Mouse (Mus musculus) brain, embryonic 14.5 days (tissue): ENCODE measurements around the gene 4930415O20Rik.

Source experiments
- CTCF ChIP-seq: fragments of 200-500 bp; IDR thresholded peaks from 2 replicates; pipeline ENCODE4 v1.5.1; 2012; ENCODE audit warnings: inconsistent platforms, mild to moderate bottlenecking, moderate library complexity, borderline replicate concordance; ENCODE audit not compliant: insufficient read depth, insufficient read length; ENCODE audit errors: extremely low read depth
- POLR2A ChIP-seq: fragments of 200-500 bp; IDR thresholded peaks from 2 replicates; pipeline ENCODE4 v1.6.1; 2012; ENCODE audit warnings: mild to moderate bottlenecking, inconsistent platforms, borderline replicate concordance; ENCODE audit not compliant: poor library complexity, insufficient read depth, insufficient read length, severe bottlenecking; ENCODE audit errors: extremely low read depth

GRCm38 (mm10) chr15:98630540-98630939 lies 59.7 kb downstream of the 4930415O20Rik start, which contains the start of gene Cacnb3:
- TF ChIP-seq CTCF: no peak
- TF ChIP-seq POLR2A: no peak
